In genomic region chr7:141169300-141169699, GRCm38 (mm10) we compare ENCODE assay signal across 10 mouse cellular contexts. TPM values are rescaled to one million over a fixed set of nuclear protein-coding genes. Genes with fewer than 3 reads are reported as not detected.
A peak's percentile ranks its signal among the peaks of the same experiment; 100 is the strongest.
DNase-seq lines count a peak whose midpoint lies in the region; ATAC-seq lines count a peak whose summit lies in the region.
"Had no signal": no experiment of that assay in that cellular context is flagged by ENCODE, and none has a peak within 500 bp of the region (broad histone marks: within the 10 kb centered on the region; RNA-seq: fewer than 3 reads in every experiment).

No protein-coding gene starts in this region.

- no peak overlapping the region for H3K4me3 ChIP-seq in heart, embryonic 11.5 days (ENCODE audit: low read depth, low read length)
- no peak overlapping the region for H3K4me3 ChIP-seq in intestine, embryonic 16.5 days (ENCODE audit: low read length)
- H3K4me3 ChIP-seq in lung, embryonic 16.5 days (ENCODE audit: low read length) = no peak overlapping the region

- no peaks in the 10 kb centered on the region for H3K9me3 ChIP-seq in heart, embryonic 11.5 days (replicated peaks; ENCODE audit: control insufficient read depth, low read length)
- no peaks in the 10 kb centered on the region for H3K9me3 ChIP-seq in intestine, embryonic 16.5 days (ENCODE audit: control insufficient read depth, low read length)
- H3K9me3 ChIP-seq in lung, embryonic 16.5 days (ENCODE audit: control insufficient read depth, low read length) = no peaks in the 10 kb centered on the region
- H3K9me3 ChIP-seq: midbrain, embryonic 10.5 days had no signal

- intact Hi-C loops in heart, postnatal 10 days (cut with DNase I) = no loop called here

- 0 out of 2 replicates have a peak overlapping the region, but pooled peaks have one; percentile 1 for H3K27ac ChIP-seq in heart, embryonic 11.5 days (ENCODE audit: low read depth, low read length)
- no peak overlapping the region for H3K27ac ChIP-seq in intestine, embryonic 16.5 days (ENCODE audit: low read length)
- H3K27ac ChIP-seq in lung, embryonic 16.5 days (ENCODE audit: low read length) = peak overlapping the region; percentile 48

- no peaks in the 10 kb centered on the region; the same call in 1 of the 2 replicates for H3K36me3 ChIP-seq in heart, embryonic 11.5 days (ENCODE audit: control insufficient read depth, insufficient read depth, low read length)
- H3K36me3 ChIP-seq in intestine, embryonic 16.5 days (ENCODE audit: control insufficient read depth, insufficient read depth, low read length) = no peaks in the 10 kb centered on the region
- peaks cover 7% of the 10 kb centered on the region for H3K36me3 ChIP-seq in lung, embryonic 16.5 days (ENCODE audit: control insufficient read depth, insufficient read depth, low read length)

- peak overlapping the region; percentile 86 for H3K4me2 ChIP-seq in heart, embryonic 11.5 days
- peak overlapping the region; percentile 72; the same call in 1 of the 2 replicates for H3K4me2 ChIP-seq in intestine, embryonic 16.5 days (ENCODE audit: low read depth, low read length)
- H3K4me2 ChIP-seq in lung, embryonic 16.5 days (ENCODE audit: low read depth, low read length) = no peak overlapping the region; the same call in 1 of the 2 replicates

- DNase-seq in heart, postnatal 10 days = no peak
- peak; percentile 14 for DNase-seq in NIH3T3 (ENCODE audit: low read depth)
- DNase-seq in yolk sac, embryonic 10.5 days (ENCODE audit: low spot score) = no peak
- DNase-seq in layer of hippocampus, adult 18-20 months (ENCODE audit: low spot score in 2 of 2) = no peak
- DNase-seq in kidney, postnatal 36 days = no peak
- DNase-seq: cerebellum, postnatal 25 days had no signal

- no peak for ATAC-seq in heart, embryonic 11.5 days (replicated peaks; ENCODE audit: insufficient number of reproducible peaks, low FRiP score, low TSS enrichment)
- ATAC-seq in intestine, embryonic 16.5 days = no peak
- no peak for ATAC-seq in lung, embryonic 16.5 days (ENCODE audit: low read depth)

- WGBS in heart, embryonic 11.5 days (ENCODE audit: insufficient replicate concordance) = 83% methylated on average over 1 of the region's 1 CpGs
- 32% methylated on average over 1 of the region's 1 CpGs for WGBS in intestine, embryonic 16.5 days
- 27% methylated on average over 1 of the region's 1 CpGs for WGBS in lung, embryonic 16.5 days

- peaks cover 15% of the 10 kb centered on the region; the same call in 1 of the 2 replicates for H3K4me1 ChIP-seq in heart, embryonic 11.5 days (ENCODE audit: control insufficient read depth, insufficient read depth, low read length)
- H3K4me1 ChIP-seq in intestine, embryonic 16.5 days (ENCODE audit: control insufficient read depth, insufficient read depth, low read length) = peaks cover 37% of the 10 kb centered on the region
- peaks cover 28% of the 10 kb centered on the region for H3K4me1 ChIP-seq in lung, embryonic 16.5 days (replicated peaks; ENCODE audit: control insufficient read depth, insufficient read depth, low read length)

- H3K27me3 ChIP-seq in heart, embryonic 11.5 days (ENCODE audit: control insufficient read depth, insufficient read depth, low read length) = no peaks in the 10 kb centered on the region
- H3K27me3 ChIP-seq in intestine, embryonic 16.5 days (replicated peaks; ENCODE audit: control insufficient read depth, insufficient read depth, low read length) = no peaks in the 10 kb centered on the region
- H3K27me3 ChIP-seq in lung, embryonic 16.5 days (ENCODE audit: control insufficient read depth, insufficient read depth, low read depth, low read length) = no peaks in the 10 kb centered on the region

- H3K9ac ChIP-seq in heart, embryonic 11.5 days (ENCODE audit: low read depth, low read length) = no peak overlapping the region
- peak overlapping the region; percentile 26; the same call in 1 of the 2 replicates for H3K9ac ChIP-seq in intestine, embryonic 16.5 days (ENCODE audit: low read depth, low read length)
- 0 out of 2 replicates have a peak overlapping the region, but pooled peaks have one; percentile 1 for H3K9ac ChIP-seq in lung, embryonic 16.5 days (ENCODE audit: low read length)

RNA-seq across cellular contexts. Expression of gene Rnh1, which starts 3.4 kb away (rescaled TPM):
- 95.3 and 103 TPM in 2 replicates for polyA plus RNA-seq in heart, embryonic 11.5 days (2014; fragmentation: Nextera tagmentation; extraction: Ambion mirVana)
- total RNA-seq in heart, postnatal 10 days (2021) = 10 to 100 TPM; 72.9 to 75.3 TPM
- 159 and 160 TPM in 2 replicates for polyA plus RNA-seq in intestine, embryonic 16.5 days (2015; fragmentation: Nextera tagmentation; extraction: Ambion mirVana)
- polyA plus RNA-seq in lung, embryonic 16.5 days (2015; fragmentation: Nextera tagmentation; extraction: Ambion mirVana) = 153 and 165 TPM in 2 replicates
- total RNA-seq in layer of hippocampus, adult 18-20 months (2021) = 10 to 100 TPM; 35.5 to 45.9 TPM

RNA-seq across cellular contexts. Expression of gene Hras, which starts 24.5 kb away (rescaled TPM):
- 73.1 and 80.9 TPM in 2 replicates for polyA plus RNA-seq in heart, embryonic 11.5 days (2014; fragmentation: Nextera tagmentation; extraction: Ambion mirVana)
- total RNA-seq in heart, postnatal 10 days (2021) = 100 to 1,000 TPM; 102 to 114 TPM
- 21.9 and 47.0 TPM in 2 replicates for polyA plus RNA-seq in intestine, embryonic 16.5 days (2015; fragmentation: Nextera tagmentation; extraction: Ambion mirVana)
- 48.5 and 48.8 TPM in 2 replicates for polyA plus RNA-seq in lung, embryonic 16.5 days (2015; fragmentation: Nextera tagmentation; extraction: Ambion mirVana)
- total RNA-seq in layer of hippocampus, adult 18-20 months (2021) = 100 to 1,000 TPM; 201 TPM

RNA-seq across cellular contexts. Expression of gene Lrrc56, which starts 24.7 kb away (rescaled TPM):
- 1.6 TPM in 2 replicates for polyA plus RNA-seq in heart, embryonic 11.5 days (2014; fragmentation: Nextera tagmentation; extraction: Ambion mirVana)
- 1 to 10 TPM; 3.3 to 4.0 TPM for total RNA-seq in heart, postnatal 10 days (2021)
- polyA plus RNA-seq in intestine, embryonic 16.5 days (2015; fragmentation: Nextera tagmentation; extraction: Ambion mirVana) = 5.3 and 6.5 TPM in 2 replicates
- 8.6 and 8.9 TPM in 2 replicates for polyA plus RNA-seq in lung, embryonic 16.5 days (2015; fragmentation: Nextera tagmentation; extraction: Ambion mirVana)
- total RNA-seq in layer of hippocampus, adult 18-20 months (2021) = 1 to 10 TPM; 4.3 to 4.5 TPM

RNA-seq across cellular contexts. Expression of gene Lmntd2, which starts 44.6 kb away (rescaled TPM):
- 0.46 and 0.99 TPM in 2 replicates for polyA plus RNA-seq in heart, embryonic 11.5 days (2014; fragmentation: Nextera tagmentation; extraction: Ambion mirVana)
- not detected for total RNA-seq in heart, postnatal 10 days (2021)
- polyA plus RNA-seq in intestine, embryonic 16.5 days (2015; fragmentation: Nextera tagmentation; extraction: Ambion mirVana) = 4.0 TPM in 2 replicates
- 1.3 and 1.4 TPM in 2 replicates for polyA plus RNA-seq in lung, embryonic 16.5 days (2015; fragmentation: Nextera tagmentation; extraction: Ambion mirVana)
- not detected for total RNA-seq in layer of hippocampus, adult 18-20 months (2021)

RNA-seq across cellular contexts. Expression of gene Rassf7, which starts 46.4 kb away (rescaled TPM):
- polyA plus RNA-seq in heart, embryonic 11.5 days (2014; fragmentation: Nextera tagmentation; extraction: Ambion mirVana) = 14.3 and 17.5 TPM in 2 replicates
- 1 to 10 TPM; 1.9 to 4.9 TPM for total RNA-seq in heart, postnatal 10 days (2021)
- 75.6 and 77.5 TPM in 2 replicates for polyA plus RNA-seq in intestine, embryonic 16.5 days (2015; fragmentation: Nextera tagmentation; extraction: Ambion mirVana)
- polyA plus RNA-seq in lung, embryonic 16.5 days (2015; fragmentation: Nextera tagmentation; extraction: Ambion mirVana) = 69.4 and 86.6 TPM in 2 replicates
- 1 to 10 TPM in 1 of 2 experiments, under 1 TPM in 1; 0.71 to 1.5 TPM for total RNA-seq in layer of hippocampus, adult 18-20 months (2021)
